Mouse (Mus musculus): Measurements from ENCODE around the gene Fmnl2. TPM values are rescaled to one million over a fixed set of nuclear protein-coding genes. Genes with fewer than 3 reads are reported as not detected.

Fmnl2 gene
- not detected in 2 replicates for polyA plus RNA-seq (2012)

DNA sequence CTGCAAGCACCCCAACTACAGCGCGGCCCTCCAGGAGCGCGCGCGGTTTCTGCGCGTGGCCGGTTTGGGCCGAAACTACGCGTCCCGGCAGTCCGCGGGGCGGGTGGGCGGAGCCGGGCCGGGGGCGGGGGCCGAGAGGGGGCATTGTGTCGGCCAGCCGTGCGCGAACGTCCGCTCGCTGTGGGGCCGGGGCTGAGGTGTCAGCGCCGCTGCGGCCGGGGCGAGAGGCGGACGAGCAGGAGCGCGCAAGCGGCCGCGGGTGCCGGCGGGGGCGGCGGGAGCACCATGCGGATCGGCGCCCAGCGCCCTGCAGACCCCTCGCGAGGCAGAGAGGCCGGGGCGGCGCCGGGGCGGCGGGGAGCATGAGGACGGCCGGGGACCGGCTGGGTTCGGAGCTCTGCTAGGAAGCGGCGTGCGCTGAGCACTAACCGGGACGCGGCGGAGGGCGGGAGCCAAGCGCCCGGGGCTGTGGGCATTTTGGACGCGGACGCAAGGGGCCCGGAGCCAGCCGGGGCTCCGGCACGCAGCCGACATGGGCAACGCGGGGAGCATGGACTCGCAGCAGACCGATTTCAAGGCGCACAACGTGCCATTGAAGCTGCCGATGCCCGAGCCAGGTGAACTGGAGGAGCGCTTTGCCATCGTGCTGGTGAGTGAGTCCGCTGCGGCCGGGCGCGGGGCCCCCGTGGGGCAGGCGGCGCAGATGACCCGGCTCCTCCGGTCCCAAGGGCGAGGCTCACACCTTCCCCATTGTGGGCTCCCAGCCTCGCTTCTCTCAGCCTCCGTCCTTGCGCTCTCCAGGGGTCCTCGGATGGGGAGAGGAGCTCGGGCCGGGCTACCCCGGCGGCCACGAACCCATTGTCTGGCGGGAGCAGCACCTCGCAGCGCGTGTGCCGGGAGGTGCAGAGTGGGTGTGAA lies at the start of gene Fmnl2:
TSS of gene Fmnl2 (plus strand) at position 250 of the 918 bp plus-strand sequence.
- Histone ChIP-seq H3K4me3 (replicated peaks) (peak within 1 kb of the TSS; percentile 53), H3K9me3 (ENCODE audit: control insufficient read depth, low read length) (no peaks in the 10 kb centered on the region), H3K4me1 (ENCODE audit: control insufficient read depth) (no peaks in the 10 kb centered on the region), H3K27me3 (ENCODE audit: control insufficient read depth) (peaks cover 41% of the 10 kb centered on the region), H3K36me3 (ENCODE audit: control insufficient read depth) (no peaks in the 10 kb centered on the region)
- TF ChIP-seq GATA1 (IDR thresholded peaks at IDR 0.05; ENCODE audit: low read length) (no peak), TAL1 (IDR thresholded peaks at IDR 0.05; ENCODE audit: low read length) (no peak)

DNA sequence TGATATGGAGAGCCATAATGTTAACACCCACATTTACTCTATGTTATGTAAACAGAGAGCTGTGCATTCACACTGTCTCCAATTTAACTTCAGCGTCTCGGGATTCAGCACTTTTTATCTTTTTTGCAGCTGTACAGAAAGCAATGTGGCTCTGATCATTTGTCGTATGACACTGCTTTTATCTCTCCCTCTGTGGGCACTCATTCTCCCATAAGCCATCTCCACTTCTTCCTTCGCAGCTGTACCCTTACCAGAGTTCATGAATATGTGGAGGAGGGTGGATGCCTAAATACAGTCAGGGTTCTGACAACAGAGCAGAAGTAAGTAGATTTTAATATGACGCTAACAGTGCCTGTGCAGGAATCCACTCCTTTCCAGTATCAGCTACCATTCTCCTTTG lies 47.7 kb upstream of the Fmnl2 start:
- H3K4me3 ChIP-seq (replicated peaks) = no peak overlapping the region
- H3K4me1 ChIP-seq (ENCODE audit: control insufficient read depth) = no peaks in the 10 kb centered on the region
- no peaks in the 10 kb centered on the region for H3K27me3 ChIP-seq (ENCODE audit: control insufficient read depth)
- no peaks in the 10 kb centered on the region for H3K36me3 ChIP-seq (ENCODE audit: control insufficient read depth)
- no peak for TF ChIP-seq GATA1 (IDR thresholded peaks at IDR 0.05; ENCODE audit: low read length)
- no peak for TF ChIP-seq TAL1 (IDR thresholded peaks at IDR 0.05; ENCODE audit: low read length)
- H3K9me3 ChIP-seq (ENCODE audit: control insufficient read depth, low read length) = no peaks in the 10 kb centered on the region

DNA sequence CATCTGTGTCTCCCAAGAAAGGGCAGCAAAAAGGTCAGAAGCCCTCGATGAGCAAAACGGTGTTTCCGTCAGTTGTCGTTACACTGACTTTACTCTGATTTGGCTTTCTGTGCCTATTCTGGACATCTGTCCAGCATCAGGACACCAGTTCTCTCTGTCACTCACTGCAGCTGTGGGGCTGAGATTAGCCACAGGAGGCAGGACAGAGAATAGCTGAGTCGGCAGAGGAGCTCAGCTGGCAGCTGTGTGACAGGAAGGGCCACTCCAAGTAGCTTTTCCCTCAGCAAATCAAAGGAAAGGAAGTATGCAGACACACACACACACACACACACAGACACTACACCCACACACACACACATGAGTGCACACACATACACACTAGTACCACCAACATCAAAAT lies 46.0 kb upstream of the Fmnl2 start:
- no peak overlapping the region for H3K4me3 ChIP-seq (replicated peaks)
- no peaks in the 10 kb centered on the region for H3K27me3 ChIP-seq (ENCODE audit: control insufficient read depth)
- TF ChIP-seq GATA1 (IDR thresholded peaks at IDR 0.05; ENCODE audit: low read length) = no peak
- TF ChIP-seq TAL1 (IDR thresholded peaks at IDR 0.05; ENCODE audit: low read length) = no peak
- no peaks in the 10 kb centered on the region for H3K36me3 ChIP-seq (ENCODE audit: control insufficient read depth)
- no peaks in the 10 kb centered on the region for H3K9me3 ChIP-seq (ENCODE audit: control insufficient read depth, low read length)
- H3K4me1 ChIP-seq (ENCODE audit: control insufficient read depth) = no peaks in the 10 kb centered on the region

DNA sequence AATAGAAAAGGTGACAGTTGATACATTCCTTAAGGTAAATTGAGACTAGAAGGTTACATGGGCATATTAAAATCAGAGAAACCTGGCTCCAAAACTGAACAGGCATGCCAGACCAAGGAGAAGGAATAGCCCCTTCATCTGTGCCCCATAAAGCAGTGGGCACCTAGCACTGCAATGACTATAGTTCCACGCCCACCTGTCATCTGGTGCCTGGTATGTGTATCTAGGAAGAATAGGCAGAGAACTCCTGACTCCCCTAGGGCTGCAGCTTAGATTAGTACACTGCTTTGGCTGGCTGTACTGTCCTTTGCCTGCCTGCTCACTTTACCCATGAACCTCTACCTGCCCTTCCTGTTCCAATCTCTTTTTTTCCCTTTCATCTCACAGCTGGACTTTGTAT lies 40.3 kb upstream of the Fmnl2 start:
- Histone ChIP-seq H3K9me3 (ENCODE audit: control insufficient read depth, low read length) (no peaks in the 10 kb centered on the region), H3K27me3 (ENCODE audit: control insufficient read depth) (no peaks in the 10 kb centered on the region), H3K36me3 (ENCODE audit: control insufficient read depth) (no peaks in the 10 kb centered on the region), H3K4me3 (replicated peaks) (no peak overlapping the region), H3K4me1 (ENCODE audit: control insufficient read depth) (no peaks in the 10 kb centered on the region)
- TF ChIP-seq TAL1 (IDR thresholded peaks at IDR 0.05; ENCODE audit: low read length) (no peak), GATA1 (IDR thresholded peaks at IDR 0.05; ENCODE audit: low read length) (no peak)

DNA sequence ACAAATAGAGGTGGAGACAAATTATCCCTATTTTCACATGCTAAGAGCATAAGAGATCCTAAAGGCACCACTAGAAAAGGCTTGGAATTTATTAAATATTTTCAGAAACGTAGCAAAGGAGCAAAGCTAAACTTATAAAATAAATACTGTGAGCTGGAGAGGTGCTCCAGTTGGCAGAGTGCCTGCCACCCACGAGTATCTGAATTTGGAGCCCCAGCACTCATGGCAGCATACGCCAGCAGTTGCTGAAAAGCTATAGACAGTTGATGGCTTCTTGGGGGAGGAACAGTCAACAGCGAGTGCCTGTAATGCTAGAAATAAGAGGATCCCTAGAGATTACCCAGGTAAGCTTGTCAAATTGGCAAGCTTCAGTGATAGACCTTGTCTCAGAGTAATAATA lies 38.7 kb upstream of the Fmnl2 start:
- no peaks in the 10 kb centered on the region for H3K27me3 ChIP-seq (ENCODE audit: control insufficient read depth)
- no peaks in the 10 kb centered on the region for H3K9me3 ChIP-seq (ENCODE audit: control insufficient read depth, low read length)
- TF ChIP-seq TAL1 (IDR thresholded peaks at IDR 0.05; ENCODE audit: low read length) (no peak), GATA1 (IDR thresholded peaks at IDR 0.05; ENCODE audit: low read length) (no peak)
- H3K4me3 ChIP-seq (replicated peaks) = no peak overlapping the region
- H3K36me3 ChIP-seq (ENCODE audit: control insufficient read depth) = no peaks in the 10 kb centered on the region
- H3K4me1 ChIP-seq (ENCODE audit: control insufficient read depth) = no peaks in the 10 kb centered on the region

DNA sequence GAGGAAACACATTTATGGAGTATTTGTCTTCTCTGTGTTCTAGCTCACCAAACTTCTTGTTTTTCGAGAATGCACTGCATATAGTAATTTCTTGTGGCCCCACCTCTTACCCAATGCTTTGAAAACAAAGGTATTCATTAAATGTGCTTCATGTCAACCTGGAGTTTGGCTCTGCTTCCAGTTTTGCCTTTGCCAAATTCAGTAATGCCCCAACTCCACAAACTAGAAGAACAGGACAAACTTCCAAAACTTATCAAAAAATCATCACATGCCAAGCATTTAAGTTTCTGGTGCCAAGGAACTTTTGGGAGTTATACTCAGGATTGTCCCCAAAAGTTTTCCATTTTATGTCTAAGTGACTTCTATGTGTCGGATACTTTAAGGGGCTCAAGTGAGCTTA lies 35.4 kb upstream of the Fmnl2 start:
- Histone ChIP-seq H3K36me3 (ENCODE audit: control insufficient read depth) (no peaks in the 10 kb centered on the region), H3K4me1 (ENCODE audit: control insufficient read depth) (no peaks in the 10 kb centered on the region), H3K27me3 (ENCODE audit: control insufficient read depth) (no peaks in the 10 kb centered on the region), H3K4me3 (replicated peaks) (no peak overlapping the region), H3K9me3 (ENCODE audit: control insufficient read depth, low read length) (no peaks in the 10 kb centered on the region)
- TF ChIP-seq GATA1 (IDR thresholded peaks at IDR 0.05; ENCODE audit: low read length) = no peak
- no peak for TF ChIP-seq TAL1 (IDR thresholded peaks at IDR 0.05; ENCODE audit: low read length)

DNA sequence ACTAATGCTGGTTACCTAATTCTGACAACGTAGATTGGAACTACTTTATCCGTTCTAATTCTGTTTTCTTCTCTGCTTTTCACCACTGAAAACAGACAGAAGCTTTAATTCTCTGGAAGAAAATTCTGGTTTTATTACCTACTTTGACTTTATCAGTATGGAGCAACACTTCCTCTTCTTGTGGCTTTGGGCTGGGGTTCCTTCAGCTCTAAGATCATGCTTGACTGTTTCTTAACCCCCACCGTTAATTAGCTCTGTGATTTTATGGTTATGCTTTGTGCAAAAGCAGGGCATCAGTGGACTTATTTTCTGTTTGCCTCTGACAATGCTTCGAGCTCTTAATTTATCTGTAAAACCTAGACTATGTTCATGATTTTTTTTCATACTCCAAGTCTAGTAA lies 29.6 kb upstream of the Fmnl2 start:
- no peak overlapping the region for H3K4me3 ChIP-seq (replicated peaks)
- H3K27me3 ChIP-seq (ENCODE audit: control insufficient read depth) = no peaks in the 10 kb centered on the region
- H3K9me3 ChIP-seq (ENCODE audit: control insufficient read depth, low read length) = no peaks in the 10 kb centered on the region
- TF ChIP-seq GATA1 (IDR thresholded peaks at IDR 0.05; ENCODE audit: low read length) (no peak), TAL1 (IDR thresholded peaks at IDR 0.05; ENCODE audit: low read length) (no peak)
- no peaks in the 10 kb centered on the region for H3K4me1 ChIP-seq (ENCODE audit: control insufficient read depth)
- no peaks in the 10 kb centered on the region for H3K36me3 ChIP-seq (ENCODE audit: control insufficient read depth)

DNA sequence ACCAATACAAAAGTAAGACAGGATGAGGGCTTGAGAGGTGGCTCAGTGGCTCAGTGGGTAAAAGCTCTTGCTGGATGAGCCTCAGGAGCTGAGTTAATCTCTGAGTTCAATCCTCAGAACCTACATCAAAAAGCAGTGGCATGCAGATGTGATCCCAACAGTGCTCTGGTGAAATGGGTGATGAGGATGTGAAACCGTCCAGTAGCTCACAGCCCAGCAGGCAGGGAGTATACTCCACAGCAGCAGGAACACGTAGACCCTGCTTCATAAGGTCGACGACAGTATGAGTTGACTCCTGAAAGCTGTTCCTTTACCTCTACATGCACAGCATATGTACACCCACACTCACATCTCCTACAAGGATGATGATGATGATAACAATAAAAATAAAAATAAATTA lies 27.1 kb upstream of the Fmnl2 start:
- H3K4me1 ChIP-seq (ENCODE audit: control insufficient read depth) = no peaks in the 10 kb centered on the region
- no peak for TF ChIP-seq TAL1 (IDR thresholded peaks at IDR 0.05; ENCODE audit: low read length)
- no peak for TF ChIP-seq GATA1 (IDR thresholded peaks at IDR 0.05; ENCODE audit: low read length)
- H3K27me3 ChIP-seq (ENCODE audit: control insufficient read depth) = no peaks in the 10 kb centered on the region
- no peaks in the 10 kb centered on the region for H3K9me3 ChIP-seq (ENCODE audit: control insufficient read depth, low read length)
- no peak overlapping the region for H3K4me3 ChIP-seq (replicated peaks)
- H3K36me3 ChIP-seq (ENCODE audit: control insufficient read depth) = no peaks in the 10 kb centered on the region

DNA sequence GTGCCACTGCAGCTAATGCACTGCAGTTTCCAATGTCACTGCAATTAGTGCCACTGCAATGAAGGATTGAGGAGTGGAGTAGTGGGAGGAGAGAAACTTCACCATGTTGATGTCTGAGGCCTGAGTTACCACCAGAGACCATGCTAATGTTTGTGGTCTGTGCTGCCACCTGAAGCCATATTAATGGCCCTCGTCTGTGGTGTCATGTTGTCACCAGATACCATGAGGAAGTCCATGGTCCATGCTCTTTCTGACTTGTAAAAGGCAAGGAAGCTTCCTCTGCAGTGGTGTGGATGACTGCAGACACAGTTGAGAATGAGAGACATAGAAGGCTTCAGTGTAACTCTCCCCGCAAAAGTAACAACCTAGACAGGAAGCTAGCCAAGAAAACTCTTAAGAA lies 26.1 kb upstream of the Fmnl2 start:
- Histone ChIP-seq H3K4me1 (ENCODE audit: control insufficient read depth) (no peaks in the 10 kb centered on the region), H3K27me3 (ENCODE audit: control insufficient read depth) (no peaks in the 10 kb centered on the region), H3K9me3 (ENCODE audit: control insufficient read depth, low read length) (no peaks in the 10 kb centered on the region), H3K4me3 (replicated peaks) (no peak overlapping the region), H3K36me3 (ENCODE audit: control insufficient read depth) (no peaks in the 10 kb centered on the region)
- TF ChIP-seq GATA1 (IDR thresholded peaks at IDR 0.05; ENCODE audit: low read length) (no peak), TAL1 (IDR thresholded peaks at IDR 0.05; ENCODE audit: low read length) (no peak)
